Mouse (Mus musculus) hindbrain, embryonic 15.5 days (tissue): ENCODE data around the gene Rhoh. TPM values are rescaled to one million over a fixed set of nuclear protein-coding genes. Genes with fewer than 3 reads are reported as not detected.

Experiments used
- ATAC-seq: fragments of 200-750 bp; cut with Nextera tagmentation; 2 replicates; pipeline ENCODE4 v1.8.0; 2017; ENCODE audit warnings: low read depth, moderate number of reproducible peaks, moderate TSS enrichment; ENCODE audit not compliant: low FRiP score
- H3K27ac ChIP-seq: fragments of 300-500 bp; sonication (generic); replicated peaks from 2 replicates; pipeline ENCODE4 v1.5.1; 2015; ENCODE audit warnings: mild to moderate bottlenecking, inconsistent platforms
- H3K27me3 ChIP-seq: fragments of 300-500 bp; sonication (generic); 2 replicates; pipeline ENCODE4 v1.6.1; 2015; ENCODE audit warnings: control low read depth, inconsistent platforms
- H3K36me3 ChIP-seq: fragments of 300-500 bp; sonication (generic); 2 replicates; pipeline ENCODE4 v1.6.1; 2015; ENCODE audit warnings: control low read depth, inconsistent platforms
- H3K4me1 ChIP-seq: fragments of 300-500 bp; sonication (generic); replicated peaks from 2 replicates; pipeline ENCODE4 v1.6.1; 2015; ENCODE audit warnings: control low read depth, inconsistent platforms
- H3K4me2 ChIP-seq: fragments of 300-500 bp; sonication (generic); 2 replicates; pipeline ENCODE4 v1.6.1; 2015; ENCODE audit warnings: moderate library complexity, mild to moderate bottlenecking, inconsistent platforms
- H3K4me3 ChIP-seq: fragments of 300-500 bp; sonication (generic); 2 replicates; pipeline ENCODE4 v1.5.1; 2015; ENCODE audit warnings: mild to moderate bottlenecking, inconsistent platforms
- H3K9ac ChIP-seq: fragments of 300-500 bp; sonication (generic); 2 replicates; pipeline ENCODE4 v1.6.1; 2015; ENCODE audit warnings: inconsistent platforms
- H3K9me3 ChIP-seq: fragments of 300-500 bp; sonication (generic); 2 replicates; pipeline ENCODE4 v1.6.1; 2016; ENCODE audit warnings: control low read depth, inconsistent platforms
- WGBS: fragments of 180-500 bp; shearing (Covaris S2); methylation state at CpG from one replicate; pipeline ENCODE4 v1.1.7; 2015; 5-methylcytosine and 5-hydroxymethylcytosine counted together
- polyA plus RNA-seq: library from polyadenylated mRNA; unstranded; fragments of >200 nt; fragmentation: Nextera tagmentation; extraction: Ambion mirVana; gene quantifications from 2 replicates; pipeline ENCODE4 v1.2.1, GENCODE M21; 2015

Rhoh gene
- polyA plus RNA-seq, 1 experiment from 2014 or later: 0.60 TPM

DNA sequence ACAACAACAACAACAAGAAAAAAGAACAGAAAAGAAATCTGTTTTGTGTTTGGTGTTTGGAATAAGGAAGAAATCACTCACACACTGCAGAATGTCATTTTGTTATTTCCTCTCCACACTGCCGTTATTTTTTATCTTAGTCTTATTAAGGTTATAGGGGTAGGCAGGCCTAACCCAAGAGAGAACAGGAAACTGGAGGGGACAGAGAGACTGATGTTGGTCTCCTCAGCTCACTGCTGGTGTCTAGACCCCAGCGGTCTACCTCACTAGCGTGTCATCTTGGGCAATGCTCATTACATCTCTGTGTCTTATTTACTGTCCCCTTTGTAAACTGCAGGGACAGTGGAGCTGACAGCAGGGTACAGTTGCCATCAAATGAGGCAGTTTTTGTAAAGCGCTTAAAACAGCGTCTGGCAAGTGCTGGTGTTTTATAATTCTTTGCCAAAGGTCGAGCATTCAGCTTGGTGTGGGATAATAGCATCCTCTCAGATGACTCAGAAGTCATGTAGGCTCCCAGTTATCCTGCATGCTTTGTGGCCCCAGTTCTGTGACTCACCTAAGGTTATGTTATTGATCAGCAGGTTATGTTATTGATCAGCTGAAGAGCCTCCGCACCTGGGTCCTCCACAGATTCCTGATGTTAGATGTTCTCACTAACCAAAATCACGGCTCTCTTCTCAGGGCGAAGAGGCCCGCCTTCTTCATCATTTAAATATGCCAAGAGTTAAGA, 21.6 kb downstream of the Rhoh start:
- 86% methylated on average over 10 of the region's 10 CpGs for WGBS
- no peaks in the 10 kb centered on the region for H3K9me3 ChIP-seq
- H3K4me2 ChIP-seq: no peak overlapping the region
- no peak overlapping the region for H3K4me3 ChIP-seq
- no peak overlapping the region for H3K9ac ChIP-seq
- no peak overlapping the region for H3K27ac ChIP-seq
- no peaks in the 10 kb centered on the region for H3K36me3 ChIP-seq
- no peaks in the 10 kb centered on the region for H3K27me3 ChIP-seq
- no peak for ATAC-seq
- no peaks in the 10 kb centered on the region for H3K4me1 ChIP-seq

DNA sequence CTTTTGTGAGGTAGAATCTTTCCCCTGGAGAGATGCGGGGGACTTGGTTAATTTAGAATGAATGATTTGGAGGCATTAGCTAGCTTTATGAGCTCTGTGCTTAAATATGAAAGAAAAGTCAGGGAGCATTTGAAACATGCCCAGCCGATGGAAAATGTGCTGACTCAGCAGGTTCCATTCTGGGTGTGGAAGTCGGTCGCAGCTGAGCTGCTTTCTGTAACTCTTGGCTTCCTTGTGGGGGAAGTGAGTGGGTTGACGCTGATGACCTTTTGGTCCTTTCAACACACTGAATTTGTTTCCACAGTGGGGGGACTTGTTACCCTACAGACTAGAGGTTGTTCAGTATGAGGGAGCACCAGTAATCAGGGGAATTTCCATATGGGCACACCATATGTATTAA, 22.3 kb downstream of the Rhoh start:
- no peak overlapping the region for H3K4me3 ChIP-seq
- H3K9ac ChIP-seq: no peak overlapping the region
- H3K27me3 ChIP-seq: no peaks in the 10 kb centered on the region
- WGBS: 53% methylated on average over 5 of the region's 5 CpGs
- no peaks in the 10 kb centered on the region for H3K9me3 ChIP-seq
- H3K36me3 ChIP-seq: no peaks in the 10 kb centered on the region
- ATAC-seq: no peak
- no peak overlapping the region for H3K4me2 ChIP-seq
- no peak overlapping the region for H3K27ac ChIP-seq
- no peaks in the 10 kb centered on the region for H3K4me1 ChIP-seq

DNA sequence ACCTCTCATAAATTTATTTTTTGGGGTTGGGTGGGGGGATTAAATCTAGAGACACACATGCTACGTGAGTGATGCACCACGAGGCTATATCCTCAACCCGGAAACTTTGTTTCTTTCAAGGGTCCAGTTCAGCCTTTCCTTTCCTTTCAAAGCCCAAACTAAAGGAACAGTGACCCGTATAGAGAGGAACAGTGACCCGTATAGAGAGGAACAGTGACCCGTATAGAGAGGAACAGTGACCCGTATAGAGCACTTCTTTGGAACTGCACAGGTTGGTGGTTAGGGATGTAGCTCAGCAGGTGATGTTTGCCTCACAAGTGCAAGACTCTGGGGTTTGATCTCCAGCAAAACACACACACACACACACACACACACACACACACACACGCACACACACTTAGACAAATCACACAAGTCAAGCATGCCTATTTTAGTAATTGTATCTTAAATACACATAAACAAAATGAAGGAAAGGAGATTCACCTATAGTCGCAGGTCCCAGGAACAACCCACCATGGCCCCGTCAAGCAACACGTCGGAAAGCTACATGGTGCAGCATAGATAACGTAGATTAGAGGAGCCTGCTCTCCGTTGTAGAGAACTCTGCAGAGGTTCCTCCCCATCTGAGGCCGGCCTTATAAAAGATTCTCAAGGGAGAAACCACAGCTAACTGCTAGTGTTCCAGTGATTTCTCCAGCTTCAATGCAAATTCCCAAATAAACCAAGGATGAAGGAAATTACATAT, 24.9 kb downstream of the Rhoh start:
- H3K27me3 ChIP-seq: no peaks in the 10 kb centered on the region
- H3K4me2 ChIP-seq: no peak overlapping the region
- H3K27ac ChIP-seq: no peak overlapping the region
- no peaks in the 10 kb centered on the region for H3K36me3 ChIP-seq
- no peak overlapping the region for H3K9ac ChIP-seq
- no peak overlapping the region for H3K4me3 ChIP-seq
- no peak for ATAC-seq
- H3K4me1 ChIP-seq: no peaks in the 10 kb centered on the region
- no peaks in the 10 kb centered on the region for H3K9me3 ChIP-seq
- 44% methylated on average over 15 of the region's 15 CpGs for WGBS

DNA sequence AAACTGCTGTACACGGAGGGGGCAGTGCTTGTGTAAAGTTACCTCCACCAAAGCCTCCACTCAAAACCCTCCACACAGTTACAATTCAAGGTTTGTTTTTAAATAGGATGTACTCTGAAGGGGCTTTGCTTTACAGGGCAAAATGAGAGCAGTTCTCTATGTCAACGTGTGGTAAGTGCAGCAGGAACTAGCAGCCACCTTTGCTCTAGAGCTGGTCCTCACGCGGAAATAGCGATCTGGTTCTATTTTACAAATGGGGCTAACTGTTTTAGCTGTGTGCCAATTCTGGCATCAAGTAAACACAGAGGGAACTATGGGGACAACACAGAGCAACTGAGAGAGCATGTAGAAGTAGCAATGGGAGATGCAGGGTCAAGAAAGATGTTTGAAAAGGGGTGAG, 27.1 kb downstream of the Rhoh start:
- no peak for ATAC-seq
- 91% methylated on average over 5 of the region's 5 CpGs for WGBS
- no peak overlapping the region for H3K27ac ChIP-seq

DNA sequence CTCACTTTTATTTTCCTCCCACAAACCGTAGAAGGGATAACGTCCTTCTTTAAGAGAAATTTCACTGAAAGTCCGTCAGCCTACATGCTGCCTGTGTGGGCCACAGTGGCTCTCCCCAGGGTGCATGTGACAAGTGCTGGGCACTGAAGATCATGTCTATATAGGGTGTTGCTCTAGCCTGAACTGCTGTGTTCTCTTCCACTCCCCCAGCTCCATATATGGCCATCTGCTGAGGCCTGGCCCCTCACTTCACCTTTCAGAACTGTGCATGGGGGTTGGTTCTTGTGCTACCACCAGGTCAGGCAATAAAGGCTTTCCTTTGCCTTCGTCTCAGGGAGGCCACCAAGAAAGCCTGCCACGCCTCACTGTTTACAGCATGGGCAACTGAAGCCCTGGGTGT, 28.0 kb downstream of the Rhoh start:
- Histone ChIP-seq H3K4me3 (no peak overlapping the region), H3K27me3 (no peaks in the 10 kb centered on the region), H3K36me3 (no peaks in the 10 kb centered on the region), H3K9me3 (no peaks in the 10 kb centered on the region), H3K4me2 (no peak overlapping the region), H3K4me1 (no peaks in the 10 kb centered on the region), H3K9ac (no peak overlapping the region), H3K27ac (no peak overlapping the region)
- WGBS: 73% methylated on average over 5 of the region's 5 CpGs
- no peak for ATAC-seq

More for the DNA sequence above, 27.1 kb downstream of the Rhoh start:
- H3K4me3 ChIP-seq: no peak overlapping the region
- no peak overlapping the region for H3K9ac ChIP-seq
- H3K4me2 ChIP-seq: no peak overlapping the region
- H3K36me3 ChIP-seq: no peaks in the 10 kb centered on the region
- H3K4me1 ChIP-seq: no peaks in the 10 kb centered on the region
- H3K9me3 ChIP-seq: no peaks in the 10 kb centered on the region
- H3K27me3 ChIP-seq: no peaks in the 10 kb centered on the region

DNA sequence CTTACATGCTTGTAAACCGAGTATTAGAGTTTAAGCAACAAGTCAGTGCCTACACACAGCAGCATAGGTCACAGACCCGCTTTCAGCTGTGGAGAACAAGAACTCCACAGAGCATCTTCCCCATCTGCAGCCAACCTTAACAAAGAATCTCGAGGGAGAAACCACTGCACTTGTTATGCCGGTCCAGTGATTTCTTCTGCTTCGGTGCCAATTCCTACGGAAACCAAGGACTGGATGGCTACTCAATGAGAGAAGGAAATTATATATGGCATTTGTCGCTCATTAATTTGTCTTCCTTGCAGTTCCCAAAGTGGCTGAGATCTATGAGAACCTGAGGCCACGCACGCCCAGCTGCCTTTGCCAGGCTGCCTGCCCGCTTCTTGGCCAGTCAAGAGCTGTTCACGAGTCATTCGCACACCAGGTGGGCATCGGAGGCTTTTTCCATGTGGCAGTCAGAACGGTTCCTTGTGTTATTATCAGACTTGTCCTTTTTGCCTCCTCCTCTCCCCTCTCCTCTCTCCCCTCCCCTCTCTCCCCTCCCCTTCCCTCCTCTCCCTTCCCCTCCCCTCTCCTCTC, 30.3 kb downstream of the Rhoh start:
- no peaks in the 10 kb centered on the region for H3K27me3 ChIP-seq
- no peak for ATAC-seq
- no peak overlapping the region for H3K4me3 ChIP-seq
- H3K27ac ChIP-seq: no peak overlapping the region
- no peak overlapping the region for H3K9ac ChIP-seq
- H3K9me3 ChIP-seq: no peaks in the 10 kb centered on the region
- 53% methylated on average over 14 of the region's 14 CpGs for WGBS
- no peak overlapping the region for H3K4me2 ChIP-seq
- no peaks in the 10 kb centered on the region for H3K36me3 ChIP-seq
- H3K4me1 ChIP-seq: no peaks in the 10 kb centered on the region

DNA sequence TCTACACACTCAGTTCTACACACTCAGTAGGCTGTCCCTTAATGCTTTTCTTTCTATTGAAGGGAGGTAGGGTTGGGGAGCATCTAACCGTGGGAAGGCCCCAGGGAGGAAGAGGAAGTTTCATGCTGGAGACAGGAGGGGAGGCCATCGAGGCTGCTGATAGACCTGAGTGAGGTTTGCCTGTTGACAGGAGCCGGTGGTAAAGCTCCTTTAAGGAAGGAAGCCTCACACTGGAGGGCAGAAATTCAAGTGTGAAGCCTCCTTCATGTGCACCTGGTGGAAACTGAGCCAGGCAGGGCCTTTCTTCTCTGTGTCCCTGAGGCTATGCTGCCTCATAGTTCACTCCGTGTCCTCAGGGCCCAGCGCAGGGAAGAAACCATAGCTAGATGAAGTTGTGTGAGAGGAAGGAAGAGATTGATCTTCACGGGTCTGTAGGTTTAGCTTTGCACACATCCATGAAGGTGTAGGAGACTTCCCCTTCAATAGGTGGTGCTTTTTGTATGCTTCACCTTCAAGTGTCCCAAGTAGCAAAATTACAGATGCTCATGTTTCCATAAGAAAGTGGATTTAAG, 34.2 kb downstream of the Rhoh start:
- WGBS: 88% methylated on average over 6 of the region's 6 CpGs
- no peak overlapping the region for H3K4me2 ChIP-seq
- no peak for ATAC-seq

DNA sequence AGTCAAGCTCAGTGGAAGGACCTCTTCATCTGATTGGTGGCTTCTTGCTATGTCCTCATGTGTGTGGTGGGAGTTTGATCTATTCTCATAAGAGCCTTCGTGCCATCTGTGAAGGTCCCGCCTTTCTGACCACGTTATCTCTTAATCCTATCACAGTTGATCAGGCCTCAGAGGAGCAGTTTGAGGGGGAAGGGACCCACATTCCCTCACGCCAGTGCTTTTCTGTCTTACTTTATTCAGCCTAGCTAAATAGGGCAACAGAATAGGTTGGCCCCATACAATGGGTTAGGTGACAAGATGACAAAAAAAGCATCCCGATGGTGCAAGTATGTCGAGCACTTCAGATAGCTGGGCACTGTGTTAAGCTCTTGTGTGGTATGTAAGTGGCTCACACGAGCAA, 34.8 kb downstream of the Rhoh start:
- Histone ChIP-seq H3K4me2 (no peak overlapping the region), H3K4me3 (no peak overlapping the region), H3K4me1 (peaks cover under 1% of the 10 kb centered on the region; the same call in 1 of the 2 replicates), H3K9ac (no peak overlapping the region), H3K27me3 (no peaks in the 10 kb centered on the region), H3K36me3 (no peaks in the 10 kb centered on the region), H3K9me3 (no peaks in the 10 kb centered on the region), H3K27ac (no peak overlapping the region)
- WGBS: 76% methylated on average over 7 of the region's 7 CpGs
- no peak for ATAC-seq

More for the DNA sequence above, 34.2 kb downstream of the Rhoh start:
- Histone ChIP-seq H3K4me1 (no peaks in the 10 kb centered on the region), H3K9ac (no peak overlapping the region), H3K9me3 (no peaks in the 10 kb centered on the region), H3K4me3 (no peak overlapping the region), H3K27me3 (no peaks in the 10 kb centered on the region), H3K27ac (no peak overlapping the region), H3K36me3 (no peaks in the 10 kb centered on the region)

DNA sequence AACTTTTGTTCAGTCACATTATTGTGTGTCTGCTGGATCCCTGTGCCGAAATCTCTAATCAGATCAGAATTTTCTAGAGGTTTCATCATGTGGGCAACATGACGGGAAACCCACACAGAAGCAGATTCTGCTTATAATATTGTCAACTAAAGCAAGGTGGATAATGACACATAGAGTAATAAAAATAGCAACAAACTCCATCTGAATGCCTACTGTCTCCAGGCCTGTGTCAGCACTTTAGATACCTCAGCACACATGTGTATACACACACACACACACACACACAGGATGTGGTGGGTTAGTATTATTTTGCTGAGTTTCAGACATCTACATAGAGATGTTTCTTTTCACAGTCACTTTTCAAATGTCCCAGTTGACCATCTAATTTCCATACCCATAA, 36.7 kb downstream of the Rhoh start:
- no peak overlapping the region for H3K27ac ChIP-seq
- H3K9me3 ChIP-seq: no peaks in the 10 kb centered on the region
- no peaks in the 10 kb centered on the region for H3K27me3 ChIP-seq
- no peak for ATAC-seq
- peaks cover 5% of the 10 kb centered on the region; the same call in 1 of the 2 replicates for H3K4me1 ChIP-seq
- H3K36me3 ChIP-seq: no peaks in the 10 kb centered on the region
- H3K9ac ChIP-seq: no peak overlapping the region
- H3K4me3 ChIP-seq: no peak overlapping the region
- 96% methylated on average over 2 of the region's 2 CpGs for WGBS
- no peak overlapping the region for H3K4me2 ChIP-seq

DNA sequence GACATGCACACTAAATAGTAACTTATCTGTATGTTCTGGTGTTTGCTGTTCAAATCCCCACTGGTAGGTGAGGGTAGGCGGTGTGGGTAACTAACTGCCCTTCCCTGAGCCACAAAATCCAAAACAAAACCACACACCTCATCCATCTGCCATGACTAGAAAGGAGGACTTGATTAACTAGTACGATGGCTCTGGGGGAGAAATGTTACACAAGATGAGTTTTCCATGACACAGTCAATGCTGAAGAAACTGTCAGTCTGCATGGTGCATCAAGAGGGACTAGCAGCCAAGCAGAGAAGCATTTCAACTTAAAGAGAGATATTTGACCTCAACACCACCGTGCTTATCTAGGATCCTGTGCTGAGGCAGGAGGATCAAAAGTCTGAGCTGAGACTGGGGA, 37.7 kb downstream of the Rhoh start:
- H3K9me3 ChIP-seq: no peaks in the 10 kb centered on the region
- no peaks in the 10 kb centered on the region for H3K36me3 ChIP-seq
- no peak overlapping the region for H3K4me2 ChIP-seq
- H3K27me3 ChIP-seq: no peaks in the 10 kb centered on the region
- no peak overlapping the region for H3K4me3 ChIP-seq
- H3K27ac ChIP-seq: no peak overlapping the region
- ATAC-seq: no peak
- H3K4me1 ChIP-seq: peaks cover 5% of the 10 kb centered on the region; the same call in 1 of the 2 replicates
- 84% methylated on average over 3 of the region's 3 CpGs for WGBS
- no peak overlapping the region for H3K9ac ChIP-seq

DNA sequence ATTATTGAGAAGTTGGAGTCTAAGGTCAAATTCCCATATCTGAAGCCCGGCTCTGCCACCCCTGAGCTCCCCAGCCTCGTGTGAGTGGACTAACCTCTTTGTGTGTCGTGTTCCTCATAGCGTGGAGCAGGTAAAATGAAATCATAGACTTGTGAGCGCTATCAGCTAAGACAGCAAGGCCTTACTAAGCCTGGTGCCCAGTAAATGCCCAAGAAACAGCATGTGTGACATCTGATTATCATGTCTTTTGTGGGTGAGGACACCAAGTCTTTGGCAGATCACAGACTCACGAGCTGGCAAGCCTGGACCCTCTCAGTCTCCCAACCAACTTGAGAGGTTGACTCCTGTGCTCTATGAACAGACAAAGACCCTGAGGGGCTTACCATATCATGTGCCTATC, 39.1 kb downstream of the Rhoh start:
- H3K4me3 ChIP-seq: no peak overlapping the region
- no peaks in the 10 kb centered on the region for H3K27me3 ChIP-seq
- no peak overlapping the region for H3K27ac ChIP-seq
- H3K9me3 ChIP-seq: peaks cover 8% of the 10 kb centered on the region; the same call in 1 of the 2 replicates
- ATAC-seq: no peak
- no peak overlapping the region for H3K9ac ChIP-seq
- H3K4me2 ChIP-seq: no peak overlapping the region
- WGBS: 90% methylated on average over 6 of the region's 6 CpGs
- peaks cover 5% of the 10 kb centered on the region; the same call in 1 of the 2 replicates for H3K4me1 ChIP-seq
- H3K36me3 ChIP-seq: no peaks in the 10 kb centered on the region

DNA sequence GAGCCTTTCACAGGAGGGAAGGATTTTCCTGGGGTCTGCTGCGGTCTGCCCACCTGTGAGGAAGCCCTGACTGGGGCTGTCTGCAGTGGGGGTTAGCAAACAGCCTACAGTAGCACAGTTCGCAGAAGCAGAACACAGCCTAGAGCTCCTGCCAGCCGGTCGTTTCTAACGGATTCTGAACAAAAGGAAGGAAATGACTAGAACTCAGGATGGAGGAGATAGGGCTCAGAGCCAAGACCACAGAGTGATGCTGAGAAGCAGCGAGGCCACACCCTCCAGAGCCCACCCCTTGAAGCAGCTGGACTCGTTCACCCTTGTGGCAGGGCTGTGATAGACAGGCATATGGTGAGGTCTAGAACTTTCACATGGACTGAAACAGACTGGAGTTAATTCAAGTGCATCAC, 39.9 kb downstream of the Rhoh start:
- H3K27me3 ChIP-seq: no peaks in the 10 kb centered on the region
- no peak overlapping the region for H3K4me2 ChIP-seq
- WGBS: 42% methylated on average over 7 of the region's 7 CpGs
- H3K9ac ChIP-seq: no peak overlapping the region
- ATAC-seq: no peak; the same call in 1 of the 2 replicates
- peaks cover 5% of the 10 kb centered on the region; the same call in 1 of the 2 replicates for H3K4me1 ChIP-seq
- no peaks in the 10 kb centered on the region for H3K36me3 ChIP-seq
- H3K9me3 ChIP-seq: peaks cover 8% of the 10 kb centered on the region; the same call in 1 of the 2 replicates
- H3K4me3 ChIP-seq: no peak overlapping the region
- no peak overlapping the region for H3K27ac ChIP-seq
